Mouse (Mus musculus): Measurements from ENCODE around the gene Pask.

The Pask gene

GRCm38 (mm10) chr1:93277041-93277440 is 66.2 kb downstream of the Pask start:
- DNase-seq: no peak

DNA sequence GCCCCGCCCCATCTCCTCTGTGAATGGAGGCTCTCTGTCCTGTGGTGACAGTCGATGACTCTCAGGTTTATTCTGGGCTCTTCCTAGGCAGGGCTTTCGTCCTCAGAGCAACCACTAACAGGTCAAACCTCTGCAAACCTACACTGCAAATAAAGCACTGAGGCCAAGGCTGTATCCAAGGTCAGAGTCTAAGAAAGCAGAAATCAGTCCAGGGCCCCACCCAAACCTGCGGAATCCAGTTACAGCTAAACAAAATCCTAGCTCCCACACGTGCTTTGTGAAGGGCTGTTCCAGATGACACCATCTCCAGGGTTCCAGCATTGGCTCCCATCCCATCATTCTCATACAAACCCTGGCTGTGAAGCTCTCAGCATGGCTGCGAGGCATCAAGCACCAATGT is 67.7 kb downstream of the Pask start:
- no peak for DNase-seq

- no peak for DNase-seq
Observed at GRCm38 (mm10) chr1:93272409-93272821, 70.9 kb downstream of the Pask start.

- no peak for DNase-seq
Observed at GRCm38 (mm10) chr1:93271751-93272150, 71.5 kb downstream of the Pask start.

- DNase-seq: no peak
Observed at GRCm38 (mm10) chr1:93270516-93271240, 72.6 kb downstream of the Pask start.

GRCm38 (mm10) chr1:93268246-93268645 is 75.0 kb downstream of the Pask start:
- DNase-seq: no peak

DNA sequence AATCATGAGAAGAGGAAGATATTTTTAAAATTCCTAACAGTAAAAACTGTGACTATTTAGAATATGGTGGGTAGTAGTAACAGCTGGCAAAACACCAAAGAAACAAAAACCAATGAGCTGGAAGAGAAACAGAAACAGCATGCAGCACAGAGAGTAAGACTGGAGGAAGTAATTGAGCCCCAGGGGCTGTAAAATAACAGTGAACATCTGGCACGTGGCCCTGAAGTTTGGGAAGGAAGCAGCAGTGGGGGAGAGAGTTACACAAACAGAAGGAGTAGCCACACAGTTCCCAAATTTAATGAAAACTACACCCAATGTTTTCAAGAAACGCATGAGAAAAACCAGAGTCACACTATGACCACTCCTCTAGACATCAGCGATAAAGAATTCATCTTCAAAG is 76.1 kb downstream of the Pask start:
- DNase-seq: no peak

Measured in cerebellum, adult 9-11 months (tissue).